Mouse (Mus musculus) megakaryocyte progenitor cell, adult 5-6 weeks (primary cell): ENCODE measurements around the gene Efcab9. TPM values are rescaled to one million over a fixed set of nuclear protein-coding genes. Genes with fewer than 3 reads are reported as not detected.
"Not testable (repeated sequence)": the region's sequence is repeated elsewhere in the genome, so short reads cannot be mapped to it uniquely, and the experiment has no call there.

Experiments
- ATAC-seq: replicated peaks from 2 replicates; pipeline ENCODE4 v1.8.0; 2016; ENCODE audit warnings: mild to moderate bottlenecking, moderate TSS enrichment, inconsistent platforms; ENCODE audit not compliant: poor library complexity
- total RNA-seq, 2 experiments: library from RNA; stranded (forward) in 1 of 2; stranded (reverse) in 1 of 2; fragments of 157-497, 149-512 nt in 1 of 2; fragments of 200-1000 nt in 1 of 2; gene quantifications; 2 replicates each; pipeline versions ENCODE4 v1.2.3 to v1.2.4; 2015 to 2017

Gene Efcab9
- total RNA-seq, 2 experiments from 2014 or later: 0.50 to 1.7 TPM

- no peak for ATAC-seq
These were observed 7.8 kb upstream of the Efcab9 start for GRCm38 (mm10) chr11:32539717-32540116.

DNA sequence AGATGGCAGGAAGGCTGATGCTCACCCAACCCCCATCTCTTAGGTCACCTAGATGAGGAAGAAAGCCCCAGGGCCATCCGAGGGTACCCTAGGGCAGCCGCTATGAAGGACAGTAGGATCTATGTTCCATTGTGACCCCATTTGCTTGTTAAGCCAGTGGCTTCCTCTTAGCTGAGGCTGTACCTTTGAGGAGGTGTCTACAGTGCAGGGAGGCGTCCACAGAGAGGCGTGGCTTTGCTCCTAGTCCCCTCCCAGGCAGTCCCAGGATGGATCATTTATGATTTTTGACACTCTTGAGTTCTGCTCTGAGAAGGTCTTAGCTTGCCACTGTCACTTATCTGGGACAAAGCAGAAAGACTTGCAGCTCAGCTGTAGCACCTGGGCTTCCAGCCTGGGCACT lies 7.0 kb upstream of the Efcab9 start:
- ATAC-seq: no peak

GRCm38 (mm10) chr11:32538435-32538834 lies 6.6 kb upstream of the Efcab9 start:
- ATAC-seq: no peak

- ATAC-seq: no peak
These were observed 5.1 kb upstream of the Efcab9 start for GRCm38 (mm10) chr11:32536954-32537353.

GRCm38 (mm10) chr11:32535646-32536045 lies 3.8 kb upstream of the Efcab9 start:
- ATAC-seq: no peak

DNA sequence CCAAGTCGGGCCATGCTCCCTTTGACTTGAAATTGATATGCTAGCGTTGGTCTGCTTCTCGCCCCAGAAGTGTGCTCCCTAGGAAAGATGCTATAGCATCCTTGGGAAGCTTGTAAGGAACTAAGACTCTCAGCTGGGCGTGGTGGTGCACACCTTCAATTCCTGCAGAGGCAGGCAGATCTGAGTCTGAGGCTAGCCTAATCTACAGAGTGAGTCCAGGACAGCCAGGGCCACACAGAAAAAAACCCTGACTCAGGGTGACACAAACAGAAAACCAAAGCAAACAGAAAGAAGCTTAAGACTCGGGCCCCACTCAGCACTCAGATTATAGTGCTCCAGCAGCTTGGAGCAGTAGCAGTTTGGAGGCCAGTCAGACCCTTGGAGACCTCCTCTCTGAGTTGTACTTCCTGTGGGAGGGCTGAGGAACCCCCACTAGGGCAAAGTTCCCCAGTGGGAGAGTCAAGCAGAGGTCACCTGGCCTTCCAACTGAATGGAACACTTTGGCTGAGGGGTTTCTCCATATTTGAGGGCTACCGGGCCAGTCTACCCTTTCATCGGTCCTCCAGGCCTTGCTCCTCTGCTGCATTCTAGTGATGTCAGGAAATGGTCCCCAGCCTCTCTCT lies 2.7 kb upstream of the Efcab9 start:
- no peak for ATAC-seq

DNA sequence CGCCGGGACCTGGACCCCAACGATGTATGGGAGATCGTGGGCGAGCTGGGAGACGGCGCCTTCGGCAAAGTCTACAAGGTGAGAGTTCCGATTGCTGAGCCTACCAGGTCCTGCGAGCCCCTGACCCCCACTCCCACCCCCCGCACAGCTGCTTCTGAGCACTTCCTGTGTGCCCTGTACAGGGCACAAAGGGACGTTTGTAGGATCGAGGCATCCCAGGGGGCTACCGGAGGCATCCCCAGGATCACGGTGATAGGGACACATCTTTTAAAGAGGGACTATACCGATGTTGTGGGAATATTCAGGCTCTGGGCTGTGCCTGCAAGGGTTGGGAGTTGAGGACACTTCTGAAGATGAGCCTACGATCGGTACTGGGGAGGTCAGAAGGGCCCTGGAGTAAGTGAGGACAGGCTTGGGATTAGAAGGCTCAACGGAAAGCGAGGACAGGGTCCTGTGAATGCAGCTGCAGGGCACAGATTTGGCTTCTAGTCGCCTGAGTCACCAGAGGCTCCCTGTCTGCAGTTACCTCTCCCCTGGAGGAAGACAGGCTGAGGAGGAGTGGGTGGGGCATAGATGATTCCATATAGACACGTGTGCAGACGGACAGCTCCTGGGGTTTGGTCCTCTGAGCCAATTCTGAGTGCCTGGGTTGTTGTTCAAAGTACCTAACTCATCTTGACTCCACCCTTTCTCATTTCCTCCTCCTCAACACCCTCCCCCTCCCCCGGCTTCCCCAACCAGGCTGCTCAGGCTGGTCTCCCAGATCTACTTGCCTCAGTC lies 1.8 kb upstream of the Efcab9 start:
- peak; percentile 55 for ATAC-seq

GRCm38 (mm10) chr11:32532765-32533481 lies 1.0 kb upstream of the Efcab9 start, which contains the start of gene Stk10:
Gene Stk10, plus strand, starts transcription at chr11:32533305.
- peak; percentile 75 for ATAC-seq

DNA sequence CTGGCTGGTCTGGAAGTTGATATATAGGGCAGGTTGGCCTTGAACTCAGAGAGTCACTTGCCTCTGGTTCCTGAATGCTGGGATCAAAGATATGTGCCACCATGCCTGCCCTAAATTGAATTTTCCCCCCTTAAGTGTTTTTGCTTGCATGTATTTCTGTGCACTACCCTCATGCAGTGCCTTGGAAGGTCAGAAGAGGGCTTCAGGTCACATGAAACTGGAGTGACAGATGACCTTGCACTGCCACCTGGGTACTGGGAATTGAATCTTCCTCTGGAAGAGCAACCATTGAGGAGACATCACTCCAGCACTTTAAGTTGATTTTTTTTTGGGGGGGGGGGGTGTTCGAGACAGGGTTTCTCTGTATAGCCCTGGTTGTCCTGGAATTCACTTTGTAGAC lies 1.7 kb downstream of the Efcab9 start:
- 0 out of 2 replicates have a peak, but pooled peaks have one; percentile 27 for ATAC-seq

DNA sequence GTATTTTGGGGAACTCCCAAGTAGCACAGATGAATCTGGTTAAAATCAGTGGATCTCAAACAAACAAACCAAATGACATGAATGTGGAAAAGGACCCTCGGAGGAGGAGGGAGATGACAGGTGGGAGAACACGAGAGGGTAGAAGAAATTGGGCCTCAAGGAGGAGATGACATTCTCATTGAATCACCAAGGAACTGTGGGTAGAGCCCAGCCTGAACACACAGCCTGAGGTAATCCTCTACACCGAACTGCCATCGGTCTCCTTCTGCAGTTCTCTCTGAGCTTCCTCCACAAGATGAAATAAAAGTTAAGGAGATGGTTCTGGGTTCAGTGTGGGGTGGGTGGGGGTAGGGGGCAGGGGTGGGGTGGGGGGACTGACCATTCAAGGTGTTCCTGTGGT lies 4.9 kb downstream of the Efcab9 start:
- no peak for ATAC-seq

- ATAC-seq: no peak
These were observed 7.6 kb downstream of the Efcab9 start for GRCm38 (mm10) chr11:32524122-32524920.

- no peak for ATAC-seq
These were observed 10.6 kb downstream of the Efcab9 start for GRCm38 (mm10) chr11:32521246-32521645.

GRCm38 (mm10) chr11:32519354-32519753 lies 12.5 kb downstream of the Efcab9 start:
- no peak for ATAC-seq

- ATAC-seq: no peak
These were observed 13.1 kb downstream of the Efcab9 start for GRCm38 (mm10) chr11:32518770-32519169.

GRCm38 (mm10) chr11:32516916-32517712 lies 14.8 kb downstream of the Efcab9 start:
- no peak for ATAC-seq

GRCm38 (mm10) chr11:32516091-32516490 lies 15.8 kb downstream of the Efcab9 start:
- ATAC-seq: no peak

DNA sequence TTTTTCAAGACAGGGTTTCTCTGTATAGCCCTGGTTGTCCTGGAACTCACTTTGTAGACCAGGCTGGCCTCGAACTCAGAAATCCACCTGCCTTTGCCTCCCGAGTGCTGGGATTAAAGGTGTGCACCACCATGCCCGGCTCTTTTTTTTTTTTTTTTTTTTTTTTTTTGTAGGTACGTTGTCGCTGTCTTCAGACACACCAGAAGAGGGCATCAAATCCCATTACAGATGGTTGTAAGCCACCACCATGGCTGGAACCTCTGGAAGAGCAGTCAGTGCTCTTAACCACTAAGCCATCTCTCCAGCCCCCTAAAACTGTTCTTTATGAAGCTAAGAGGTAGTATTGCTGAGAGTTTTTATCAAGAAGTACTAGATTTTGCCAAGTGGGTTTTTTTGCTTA lies 17.0 kb downstream of the Efcab9 start:
- not testable (repeated sequence) for ATAC-seq

DNA sequence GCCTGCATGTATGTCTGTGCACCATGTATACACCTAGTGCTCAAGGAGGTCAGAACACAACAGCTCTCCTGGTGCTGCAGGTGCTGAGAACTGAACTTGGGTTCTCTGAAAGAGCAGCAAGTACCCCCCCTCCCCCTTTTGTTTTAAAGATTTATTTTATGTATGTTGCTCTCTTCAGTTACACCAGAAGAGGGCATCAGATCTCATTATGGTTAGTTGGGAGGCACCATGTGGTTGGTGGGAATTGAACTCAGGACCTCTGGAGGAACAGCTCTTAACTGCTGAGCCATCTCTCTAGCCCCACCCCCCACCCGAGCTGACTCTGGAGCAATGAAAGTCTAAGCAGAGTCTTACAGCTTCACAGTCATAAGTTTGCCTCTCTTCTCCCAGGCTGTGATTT lies 21.0 kb downstream of the Efcab9 start:
- ATAC-seq: no peak

DNA sequence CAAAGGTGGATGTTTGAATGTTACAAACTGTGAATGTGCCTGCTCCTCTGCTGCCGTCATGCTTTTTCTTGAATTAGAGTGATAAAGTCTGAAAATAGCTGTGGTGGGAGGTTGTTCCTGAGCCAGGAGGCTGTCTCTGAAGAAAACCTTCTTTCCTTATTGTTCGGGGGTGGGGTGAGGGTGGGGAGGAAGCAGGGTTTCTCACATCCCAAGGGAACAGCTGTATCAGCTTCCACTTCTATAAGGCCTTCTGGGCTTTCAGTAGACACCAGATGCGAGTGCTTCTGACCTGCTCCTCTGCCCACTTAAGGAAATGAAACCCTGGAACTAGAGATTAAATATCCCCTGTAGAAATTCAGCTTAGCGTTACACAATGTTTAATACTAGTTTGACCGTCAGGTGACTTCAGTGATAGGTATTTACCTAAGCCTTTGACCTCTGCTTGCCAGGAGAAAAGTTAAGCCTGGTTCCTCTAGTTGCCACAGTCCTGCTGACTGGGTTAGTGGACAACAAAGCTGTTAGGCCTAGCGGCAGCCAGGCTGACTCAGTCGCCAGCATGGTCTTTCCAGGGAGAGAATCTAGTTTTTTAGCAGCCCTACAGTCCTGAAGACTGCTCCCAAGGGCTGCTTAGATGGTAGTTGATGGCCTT lies 26.7 kb downstream of the Efcab9 start:
- no peak for ATAC-seq

GRCm38 (mm10) chr11:32503711-32504110 lies 28.2 kb downstream of the Efcab9 start:
- no peak for ATAC-seq
